Mouse (Mus musculus) MEL (cell line): ENCODE data around the gene Epha2.

Experiments used
- CHD2 ChIP-seq: IDR thresholded peaks from 2 replicates; pipeline ENCODE4 v1.6.1; 2011; ENCODE audit warnings: low read length, improper control_type of control experiment
- CTCF ChIP-seq, 3 experiments: IDR thresholded peaks in 2 of 3; conservative IDR thresholded peaks in 1 of 3; 2 replicates each; pipeline ENCODE4 v1.5.1; 2011 to 2012; ENCODE audit warnings: low read length in 3 of 3, low read depth in 2 of 3, mild to moderate bottlenecking in 2 of 3, improper control_type of control experiment in 1 of 3, inconsistent platforms in 1 of 3, mixed read lengths in 1 of 3, moderate library complexity in 1 of 3; ENCODE audit not compliant: control insufficient read depth in 1 of 3, insufficient read depth in 1 of 3, poor library complexity in 1 of 3, severe bottlenecking in 1 of 3
- E2F4 ChIP-seq: IDR thresholded peaks from 2 replicates; pipeline ENCODE4 v1.6.1; 2011; ENCODE audit warnings: low read depth, low read length, improper control_type of control experiment, borderline replicate concordance
- EP300 ChIP-seq, 2 experiments: IDR thresholded peaks; 2 replicates each; pipeline ENCODE4 v1.6.1; 2011; ENCODE audit warnings: improper control_type of control experiment in 2 of 2, low read length in 2 of 2, low read depth in 1 of 2, mild to moderate bottlenecking in 1 of 2
- GABPA ChIP-seq: IDR thresholded peaks from 2 replicates; pipeline ENCODE4 v1.6.1; 2012; ENCODE audit warnings: low read depth, mild to moderate bottlenecking, inconsistent platforms, low read length, improper control_type of control experiment, moderate library complexity
- JUND ChIP-seq: IDR thresholded peaks from 2 replicates; pipeline ENCODE4 v1.6.1; 2011; ENCODE audit warnings: low read depth, mild to moderate bottlenecking, improper control_type of control experiment, low read length
- KAT2A ChIP-seq: conservative IDR thresholded peaks from 2 replicates; pipeline ENCODE4 v1.6.1; 2012; ENCODE audit warnings: low read depth, low read length, improper control_type of control experiment, inconsistent platforms
- MAFK ChIP-seq: IDR thresholded peaks from 2 replicates; pipeline ENCODE4 v1.6.1; 2011; ENCODE audit warnings: low read depth, mild to moderate bottlenecking, low read length, improper control_type of control experiment, borderline replicate concordance
- MAX ChIP-seq: IDR thresholded peaks from 2 replicates; pipeline ENCODE4 v1.6.1; 2011; ENCODE audit warnings: low read length, improper control_type of control experiment
- MEF2A ChIP-seq: IDR thresholded peaks from 2 replicates; pipeline ENCODE4 v1.6.1; 2014; ENCODE audit warnings: low read depth, mild to moderate bottlenecking, inconsistent platforms, low read length, improper control_type of control experiment; ENCODE audit not compliant: poor library complexity, insufficient replicate concordance, severe bottlenecking; ENCODE audit errors: extremely low read depth
- POLR2A ChIP-seq, 2 experiments: IDR thresholded peaks; 2 replicates each; pipeline ENCODE4 v1.6.1; 2011 to 2012; ENCODE audit warnings: low read length in 2 of 2, mild to moderate bottlenecking in 2 of 2, control low read depth in 1 of 2, improper control_type of control experiment in 1 of 2, low read depth in 1 of 2, moderate library complexity in 1 of 2; ENCODE audit not compliant: control insufficient read depth in 1 of 2, insufficient read depth in 1 of 2, poor library complexity in 1 of 2
- POLR2AphosphoS5 ChIP-seq: IDR thresholded peaks from 2 replicates; pipeline ENCODE4 v1.6.1; 2012; ENCODE audit warnings: low read depth, borderline replicate concordance, mild to moderate bottlenecking, inconsistent platforms, low read length, moderate library complexity, mixed read lengths
- ZNF384 ChIP-seq: IDR thresholded peaks from 2 replicates; pipeline ENCODE4 v1.6.1; 2012; ENCODE audit warnings: low read depth, mild to moderate bottlenecking, inconsistent platforms, low read length, improper control_type of control experiment

DNA sequence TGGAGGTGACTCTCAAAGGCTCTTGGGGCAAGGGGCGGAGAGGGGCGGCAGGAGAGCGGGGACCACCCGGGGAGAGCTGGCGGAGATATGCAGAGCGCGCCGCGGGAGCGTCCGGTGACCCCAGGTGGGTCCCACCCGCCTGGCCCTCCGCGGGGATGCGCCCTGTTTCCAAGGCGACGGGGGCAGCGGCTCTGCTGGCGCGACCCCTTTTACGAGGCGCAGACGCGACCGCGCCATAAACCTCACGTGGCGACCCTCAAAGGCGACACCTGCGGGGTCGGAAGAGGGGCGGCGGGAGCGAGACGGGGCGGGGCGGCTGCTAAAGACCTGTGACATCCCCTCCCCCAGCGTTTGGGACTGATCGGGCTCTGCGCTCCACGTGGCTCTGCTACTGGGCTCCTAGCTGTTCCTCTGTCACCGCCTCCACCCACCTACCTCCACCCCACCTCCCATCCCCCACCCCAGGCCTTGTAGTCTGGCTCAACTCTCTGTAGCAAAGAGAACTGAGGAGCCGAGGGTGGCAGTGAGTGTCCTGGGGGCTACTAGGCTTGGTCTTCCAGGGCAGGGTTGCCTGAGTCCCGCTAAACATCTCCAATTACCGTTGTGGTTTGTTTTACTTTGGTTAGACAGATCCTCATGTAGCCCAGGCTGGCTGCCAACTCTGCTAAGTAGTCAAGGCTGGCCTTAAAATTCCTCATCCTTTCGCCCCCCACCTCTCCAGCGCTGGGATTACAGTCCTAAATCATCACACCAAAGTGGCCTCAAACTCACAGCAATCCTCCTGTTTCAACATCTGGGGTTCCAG is 9.3 kb upstream of the Epha2 start:
- TF ChIP-seq KAT2A (no peak), JUND (no peak), MAX (no peak), POLR2AphosphoS5 (no peak), MEF2A (no peak), GABPA (no peak), CTCF (IDR thresholded peaks at IDR 0.05 in 2 of 3, conservative IDR thresholded peaks at IDR 0.05 in 1 of 3; ENCODE audit: control insufficient read depth in 1 of 3, insufficient read depth in 1 of 3, low read depth in 2 of 3, low read length in 3 of 3, poor library complexity in 1 of 3, severe bottlenecking in 1 of 3) (no peak), POLR2A (IDR thresholded peaks at IDR 0.05; ENCODE audit: control insufficient read depth in 1 of 2, insufficient read depth in 1 of 2, low read depth in 1 of 2, low read length in 2 of 2, poor library complexity in 1 of 2) (no peak), CHD2 (no peak), EP300 (IDR thresholded peaks at IDR 0.05; ENCODE audit: low read depth in 1 of 2, low read length in 2 of 2) (no peak), MAFK (no peak), E2F4 (no peak), ZNF384 (no peak)
